Mouse (Mus musculus): ENCODE measurements around the gene Acvr1. TPM values are rescaled to one million over a fixed set of nuclear protein-coding genes. Genes with fewer than 3 reads are reported as not detected.
A peak's percentile ranks its signal among the peaks of the same experiment; 100 is the strongest.

Acvr1 gene
- polyA plus RNA-seq, 1 experiment from 2014 or later: 5.0 TPM

DNA sequence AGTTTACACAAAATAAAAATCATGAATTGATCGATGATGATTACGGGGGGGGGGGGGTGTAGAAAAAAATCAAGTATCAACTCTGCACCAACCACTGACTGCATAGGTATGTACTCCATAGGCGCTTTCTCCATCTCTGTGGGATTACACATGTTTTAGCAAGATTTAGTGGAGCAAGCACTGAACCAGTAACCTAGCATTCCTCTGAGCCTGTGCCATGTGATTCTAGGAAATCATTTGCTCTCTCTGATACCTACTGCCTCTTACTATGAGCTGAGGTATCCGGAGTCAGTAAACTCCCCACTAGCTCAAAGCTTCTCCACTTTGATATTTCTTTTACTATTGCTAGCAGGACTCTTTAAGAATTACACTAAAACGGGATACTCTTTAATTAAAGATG lies 43.1 kb downstream of the Acvr1 start:
- no peaks in the 10 kb centered on the region for H3K36me3 ChIP-seq (ENCODE audit: control insufficient read depth, insufficient read depth, low read length)
- DNase-seq (ENCODE audit: low spot score) (no peak), ATAC-seq (ENCODE audit: low FRiP score, low TSS enrichment) (no peak)
- no peak overlapping the region for H3K27ac ChIP-seq (replicated peaks)
- no peak overlapping the region for H3K4me3 ChIP-seq (ENCODE audit: low read depth, low read length)
- no peaks in the 10 kb centered on the region for H3K9me3 ChIP-seq (ENCODE audit: control insufficient read depth, low read length)
- no peak overlapping the region for H3K9ac ChIP-seq (ENCODE audit: low read length)
- 91% methylated on average over 5 of the region's 5 CpGs for WGBS
- TF ChIP-seq CTCF (IDR thresholded peaks at IDR 0.05; ENCODE audit: low read depth) (no peak), EP300 (optimal IDR thresholded peaks at IDR 0.05) (no peak)
- H3K4me2 ChIP-seq (replicated peaks; ENCODE audit: low read depth): no peak overlapping the region
- H3K4me1 ChIP-seq (replicated peaks; ENCODE audit: control insufficient read depth, insufficient read depth): no peaks in the 10 kb centered on the region; the same call in 1 of the 2 replicates
- no peaks in the 10 kb centered on the region for H3K27me3 ChIP-seq (ENCODE audit: control insufficient read depth, insufficient read depth, low read length)

DNA sequence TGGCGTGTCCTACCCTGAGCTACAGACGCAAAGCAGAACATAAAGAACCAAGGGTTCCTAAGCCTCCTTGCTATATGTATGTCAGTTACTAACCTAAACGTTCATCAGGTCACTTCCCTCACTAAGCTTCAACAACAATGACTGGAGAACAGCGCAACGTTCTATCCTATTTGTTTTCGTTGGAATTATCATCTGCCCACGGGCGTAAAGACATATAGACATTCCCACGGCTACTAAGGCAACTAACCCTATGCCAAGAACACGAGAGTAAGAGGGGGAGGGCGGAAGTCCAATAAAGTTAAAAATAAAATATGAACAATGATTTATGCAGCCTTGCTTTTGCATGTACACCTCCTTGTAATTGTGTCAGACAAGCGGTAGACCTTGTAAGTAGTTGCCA lies 43.9 kb downstream of the Acvr1 start:
- no peak overlapping the region for H3K4me2 ChIP-seq (replicated peaks; ENCODE audit: low read depth)
- no peaks in the 10 kb centered on the region for H3K9me3 ChIP-seq (ENCODE audit: control insufficient read depth, low read length)
- H3K9ac ChIP-seq (ENCODE audit: low read length): no peak overlapping the region
- no peaks in the 10 kb centered on the region for H3K27me3 ChIP-seq (ENCODE audit: control insufficient read depth, insufficient read depth, low read length)
- no peaks in the 10 kb centered on the region for H3K36me3 ChIP-seq (ENCODE audit: control insufficient read depth, insufficient read depth, low read length)
- H3K27ac ChIP-seq (replicated peaks): peak overlapping the region; percentile 71
- no peak for ATAC-seq (ENCODE audit: low FRiP score, low TSS enrichment)
- no peaks in the 10 kb centered on the region; the same call in 1 of the 2 replicates for H3K4me1 ChIP-seq (replicated peaks; ENCODE audit: control insufficient read depth, insufficient read depth)
- no peak overlapping the region for H3K4me3 ChIP-seq (ENCODE audit: low read depth, low read length)
- 59% methylated on average over 12 of the region's 12 CpGs for WGBS
- TF ChIP-seq CTCF (IDR thresholded peaks at IDR 0.05; ENCODE audit: low read depth) (no peak), EP300 (optimal IDR thresholded peaks at IDR 0.05) (no peak)
- DNase-seq (ENCODE audit: low spot score): no peak

DNA sequence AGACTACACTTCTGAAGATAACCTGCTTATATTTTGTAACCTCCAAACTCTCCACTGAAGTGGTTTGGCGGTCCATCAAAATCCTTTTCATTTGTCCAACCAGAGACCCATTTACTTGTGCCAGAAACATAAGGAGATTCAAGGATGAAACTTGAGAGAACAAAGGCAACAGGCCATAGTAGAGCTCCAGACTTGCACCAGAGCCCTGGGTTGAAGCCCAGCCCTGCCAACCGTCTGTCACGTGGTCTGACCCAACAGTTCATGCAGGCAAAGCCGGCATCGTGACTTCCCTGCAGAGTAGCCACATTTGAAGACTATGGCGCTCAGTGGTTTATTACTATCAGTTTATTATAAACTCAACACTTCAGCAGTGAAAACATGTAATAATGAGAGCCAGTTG lies 45.3 kb downstream of the Acvr1 start:
- no peaks in the 10 kb centered on the region for H3K9me3 ChIP-seq (ENCODE audit: control insufficient read depth, low read length)
- 82% methylated on average over 6 of the region's 6 CpGs for WGBS

GRCm38 (mm10) chr2:58520727-58521126 lies 46.2 kb downstream of the Acvr1 start:
- no peak overlapping the region for H3K9ac ChIP-seq (ENCODE audit: low read length)
- no peaks in the 10 kb centered on the region for H3K27me3 ChIP-seq (ENCODE audit: control insufficient read depth, insufficient read depth, low read length)
- no peaks in the 10 kb centered on the region; the same call in 1 of the 2 replicates for H3K4me1 ChIP-seq (replicated peaks; ENCODE audit: control insufficient read depth, insufficient read depth)
- H3K9me3 ChIP-seq (ENCODE audit: control insufficient read depth, low read length): no peaks in the 10 kb centered on the region
- H3K36me3 ChIP-seq (ENCODE audit: control insufficient read depth, insufficient read depth, low read length): no peaks in the 10 kb centered on the region
- TF ChIP-seq CTCF (IDR thresholded peaks at IDR 0.05; ENCODE audit: low read depth) (no peak), EP300 (optimal IDR thresholded peaks at IDR 0.05) (no peak)
- no peak overlapping the region for H3K27ac ChIP-seq (replicated peaks)
- peak; percentile 42; the same call in 1 of the 2 replicates for ATAC-seq (ENCODE audit: low FRiP score, low TSS enrichment)
- H3K4me2 ChIP-seq (replicated peaks; ENCODE audit: low read depth): no peak overlapping the region
- 42% methylated on average over 9 of the region's 9 CpGs for WGBS
- no peak overlapping the region for H3K4me3 ChIP-seq (ENCODE audit: low read depth, low read length)
- DNase-seq (ENCODE audit: low spot score): no peak

More for the DNA sequence above, 45.3 kb downstream of the Acvr1 start:
- no peaks in the 10 kb centered on the region for H3K36me3 ChIP-seq (ENCODE audit: control insufficient read depth, insufficient read depth, low read length)
- H3K27me3 ChIP-seq (ENCODE audit: control insufficient read depth, insufficient read depth, low read length): no peaks in the 10 kb centered on the region
- TF ChIP-seq EP300 (optimal IDR thresholded peaks at IDR 0.05) (no peak), CTCF (IDR thresholded peaks at IDR 0.05; ENCODE audit: low read depth) (no peak)
- DNase-seq (ENCODE audit: low spot score) (no peak), ATAC-seq (ENCODE audit: low FRiP score, low TSS enrichment) (no peak)
- no peak overlapping the region for H3K9ac ChIP-seq (ENCODE audit: low read length)
- no peaks in the 10 kb centered on the region; the same call in 1 of the 2 replicates for H3K4me1 ChIP-seq (replicated peaks; ENCODE audit: control insufficient read depth, insufficient read depth)
- H3K27ac ChIP-seq (replicated peaks): no peak overlapping the region
- H3K4me3 ChIP-seq (ENCODE audit: low read depth, low read length): no peak overlapping the region
- H3K4me2 ChIP-seq (replicated peaks; ENCODE audit: low read depth): no peak overlapping the region

DNA sequence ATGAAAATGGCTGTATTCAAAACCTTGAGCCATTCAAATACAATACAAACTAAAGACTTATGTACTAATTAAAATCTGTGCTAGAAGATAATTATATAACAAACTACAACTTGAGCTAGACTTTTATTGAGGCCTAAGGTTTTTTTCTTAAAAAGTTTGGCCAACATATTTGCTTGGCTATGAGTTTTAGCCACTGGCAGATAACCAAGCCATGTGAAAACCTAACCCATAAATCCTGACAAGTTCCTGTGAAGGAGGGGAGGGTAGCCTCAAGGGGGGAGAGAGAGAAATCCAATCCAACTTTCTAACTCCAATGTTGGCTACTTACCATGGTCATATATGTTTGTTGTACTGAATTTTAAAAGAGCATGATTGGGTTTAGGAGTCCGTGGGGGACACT lies 48.4 kb downstream of the Acvr1 start:
- Histone ChIP-seq H3K9me3 (ENCODE audit: control insufficient read depth, low read length) (no peaks in the 10 kb centered on the region), H3K9ac (ENCODE audit: low read length) (no peak overlapping the region), H3K4me3 (ENCODE audit: low read depth, low read length) (no peak overlapping the region), H3K36me3 (ENCODE audit: control insufficient read depth, insufficient read depth, low read length) (no peaks in the 10 kb centered on the region), H3K27me3 (ENCODE audit: control insufficient read depth, insufficient read depth, low read length) (no peaks in the 10 kb centered on the region), H3K4me1 (replicated peaks; ENCODE audit: control insufficient read depth, insufficient read depth) (no peaks in the 10 kb centered on the region; the same call in 1 of the 2 replicates), H3K27ac (replicated peaks) (no peak overlapping the region), H3K4me2 (replicated peaks; ENCODE audit: low read depth) (no peak overlapping the region)
- ATAC-seq (ENCODE audit: low FRiP score, low TSS enrichment) (no peak), DNase-seq (ENCODE audit: low spot score) (no peak)
- 80% methylated on average over 1 of the region's 1 CpGs for WGBS
- no peak for TF ChIP-seq CTCF (IDR thresholded peaks at IDR 0.05; ENCODE audit: low read depth)

DNA sequence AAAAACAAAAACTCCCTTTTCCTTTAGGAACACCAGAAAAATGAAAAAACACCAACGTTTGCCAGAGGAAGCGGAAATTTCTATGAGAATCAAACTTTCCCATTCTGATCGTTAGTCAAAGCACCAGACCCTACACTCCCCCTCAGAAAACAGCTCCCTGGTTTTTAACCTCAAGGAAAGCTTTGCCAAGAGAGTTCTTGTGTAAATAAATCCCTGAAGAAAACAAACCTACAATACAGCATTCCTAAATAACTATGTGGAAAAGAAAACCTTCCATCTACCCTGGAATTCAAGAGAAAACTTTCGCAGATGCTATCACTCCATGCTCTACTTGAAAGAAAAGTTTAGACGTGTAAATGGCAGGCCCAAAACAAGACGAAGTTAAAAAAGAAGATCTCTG lies 50.0 kb downstream of the Acvr1 start:
- H3K27ac ChIP-seq (replicated peaks): no peak overlapping the region

More for the DNA sequence above, 50.0 kb downstream of the Acvr1 start:
- no peaks in the 10 kb centered on the region for H3K36me3 ChIP-seq (ENCODE audit: control insufficient read depth, insufficient read depth, low read length)
- no peak overlapping the region for H3K4me3 ChIP-seq (ENCODE audit: low read depth, low read length)
- 60% methylated on average over 6 of the region's 6 CpGs for WGBS
- ATAC-seq (ENCODE audit: low FRiP score, low TSS enrichment) (no peak), DNase-seq (ENCODE audit: low spot score) (no peak)
- no peaks in the 10 kb centered on the region for H3K27me3 ChIP-seq (ENCODE audit: control insufficient read depth, insufficient read depth, low read length)
- no peak overlapping the region for H3K4me2 ChIP-seq (replicated peaks; ENCODE audit: low read depth)
- no peaks in the 10 kb centered on the region for H3K4me1 ChIP-seq (replicated peaks; ENCODE audit: control insufficient read depth, insufficient read depth)
- H3K9ac ChIP-seq (ENCODE audit: low read length): no peak overlapping the region
- no peak for TF ChIP-seq CTCF (IDR thresholded peaks at IDR 0.05; ENCODE audit: low read depth)
- no peak for TF ChIP-seq EP300 (optimal IDR thresholded peaks at IDR 0.05)
- no peaks in the 10 kb centered on the region for H3K9me3 ChIP-seq (ENCODE audit: control insufficient read depth, low read length)
